Mouse (Mus musculus): ENCODE measurements around the gene Slc51a.

The Slc51a gene

DNA sequence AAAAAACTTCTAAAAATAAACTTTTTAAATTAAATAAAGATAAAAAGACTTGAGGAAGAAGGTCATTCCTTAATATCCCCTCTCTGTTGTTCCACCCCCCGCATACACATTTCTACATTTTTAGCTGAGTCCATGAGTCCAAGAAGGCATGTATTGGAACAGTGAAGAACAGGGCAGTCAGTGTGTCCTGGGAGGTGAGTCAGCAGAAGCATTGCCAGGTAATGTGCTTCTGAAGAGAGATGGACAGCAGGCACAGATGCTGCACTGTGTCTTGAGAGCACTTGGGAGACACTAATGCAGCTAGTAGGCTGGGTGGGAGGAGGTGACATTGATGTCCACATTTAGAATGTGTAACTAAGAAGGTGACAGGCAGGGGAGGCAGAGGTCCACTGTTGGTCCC is 50.4 kb downstream of the Slc51a start:
- H3K27me3 ChIP-seq (ENCODE audit: insufficient read depth, low read length) = no peaks in the 10 kb centered on the region
- no peak for TF ChIP-seq NANOG (IDR thresholded peaks at IDR 0.05; ENCODE audit: borderline replicate concordance, low read length)
- no peaks in the 10 kb centered on the region for H3K9me3 ChIP-seq (ENCODE audit: low read length)
- H3K4me1 ChIP-seq (replicated peaks; ENCODE audit: low read depth, low read length) = peaks cover 3% of the 10 kb centered on the region; the same call in 1 of the 2 replicates
- H3K4me3 ChIP-seq (replicated peaks; ENCODE audit: low read length) = no peak overlapping the region
- H3K36me3 ChIP-seq (ENCODE audit: insufficient read depth, low read length) = peaks cover 4% of the 10 kb centered on the region; the same call in 1 of the 2 replicates

DNA sequence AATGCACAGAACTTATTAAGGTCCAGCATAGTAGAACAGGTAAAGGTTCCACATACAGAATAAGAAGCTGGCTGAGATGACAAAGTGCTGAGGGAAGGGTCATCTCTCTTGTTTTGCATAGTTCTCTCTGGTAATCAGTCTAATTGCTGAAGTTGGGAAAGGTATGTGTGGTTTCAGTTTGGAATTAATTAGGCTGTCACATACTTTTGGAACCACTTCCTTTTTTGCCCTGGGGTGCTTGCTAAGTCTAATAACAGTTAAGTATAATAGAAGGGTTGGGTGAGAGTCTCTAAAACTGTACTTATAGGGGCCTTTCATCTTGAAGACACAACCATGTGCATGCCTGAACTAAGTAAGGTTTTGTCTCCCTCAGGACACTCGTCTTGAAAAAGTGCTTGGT is 51.0 kb downstream of the Slc51a start:
- no peaks in the 10 kb centered on the region for H3K9me3 ChIP-seq (ENCODE audit: low read length)
- no peak overlapping the region for H3K4me3 ChIP-seq (replicated peaks; ENCODE audit: low read length)
- peaks cover 4% of the 10 kb centered on the region; the same call in 1 of the 2 replicates for H3K36me3 ChIP-seq (ENCODE audit: insufficient read depth, low read length)
- TF ChIP-seq CTCF (conservative IDR thresholded peaks at IDR 0.05; ENCODE audit: low read length) (no peak), NANOG (IDR thresholded peaks at IDR 0.05; ENCODE audit: borderline replicate concordance, low read length) (no peak), POU5F1 (IDR thresholded peaks at IDR 0.05; ENCODE audit: borderline replicate concordance, low read length) (no peak)
- H3K27me3 ChIP-seq (ENCODE audit: insufficient read depth, low read length) = peaks cover 3% of the 10 kb centered on the region; the same call in 1 of the 2 replicates
- H3K4me1 ChIP-seq (replicated peaks; ENCODE audit: low read depth, low read length) = peaks cover 6% of the 10 kb centered on the region

DNA sequence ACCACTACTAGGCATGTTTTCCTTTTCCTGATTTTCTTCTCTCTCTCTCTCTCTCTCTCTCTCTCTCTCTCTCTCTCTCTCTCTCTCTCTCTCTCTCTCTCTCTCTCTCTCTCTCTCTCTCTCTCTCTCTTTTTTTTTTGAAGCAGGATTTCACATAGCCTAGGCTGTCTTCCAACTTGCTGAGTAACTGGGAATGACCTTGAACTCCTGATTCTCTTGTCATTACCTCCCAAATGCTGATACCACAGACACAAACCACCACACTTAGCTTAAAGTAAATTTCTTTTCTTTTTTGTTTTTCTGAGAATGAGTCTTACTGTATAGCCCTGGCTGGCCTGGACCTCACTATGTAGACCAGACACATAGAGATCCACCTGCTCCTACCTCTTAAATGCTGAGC is 53.0 kb downstream of the Slc51a start:
- Histone ChIP-seq H3K4me3 (replicated peaks; ENCODE audit: low read length) (no peak overlapping the region), H3K9me3 (ENCODE audit: low read length) (no peaks in the 10 kb centered on the region), H3K36me3 (ENCODE audit: insufficient read depth, low read length) (no peaks in the 10 kb centered on the region), H3K27me3 (ENCODE audit: insufficient read depth, low read length) (peaks cover 5% of the 10 kb centered on the region; the same call in 1 of the 2 replicates), H3K4me1 (replicated peaks; ENCODE audit: low read depth, low read length) (peaks cover 19% of the 10 kb centered on the region)
- TF ChIP-seq CTCF (conservative IDR thresholded peaks at IDR 0.05; ENCODE audit: low read length) = no peak
- no peak for TF ChIP-seq NANOG (IDR thresholded peaks at IDR 0.05; ENCODE audit: borderline replicate concordance, low read length)
- no peak for TF ChIP-seq POU5F1 (IDR thresholded peaks at IDR 0.05; ENCODE audit: borderline replicate concordance, low read length)

GRCm38 (mm10) chr16:32434066-32434465 is 53.6 kb downstream of the Slc51a start:
- H3K27me3 ChIP-seq (ENCODE audit: insufficient read depth, low read length) = peaks cover 5% of the 10 kb centered on the region; the same call in 1 of the 2 replicates
- no peaks in the 10 kb centered on the region for H3K36me3 ChIP-seq (ENCODE audit: insufficient read depth, low read length)
- TF ChIP-seq NANOG (IDR thresholded peaks at IDR 0.05; ENCODE audit: borderline replicate concordance, low read length) (no peak), POU5F1 (IDR thresholded peaks at IDR 0.05; ENCODE audit: borderline replicate concordance, low read length) (no peak), CTCF (conservative IDR thresholded peaks at IDR 0.05; ENCODE audit: low read length) (no peak)
- H3K9me3 ChIP-seq (ENCODE audit: low read length) = no peaks in the 10 kb centered on the region
- H3K4me1 ChIP-seq (replicated peaks; ENCODE audit: low read depth, low read length) = peaks cover 25% of the 10 kb centered on the region
- H3K4me3 ChIP-seq (replicated peaks; ENCODE audit: low read length) = no peak overlapping the region

GRCm38 (mm10) chr16:32433138-32433537 is 54.5 kb downstream of the Slc51a start:
- Histone ChIP-seq H3K4me1 (replicated peaks; ENCODE audit: low read depth, low read length) (peaks cover 24% of the 10 kb centered on the region), H3K4me3 (replicated peaks; ENCODE audit: low read length) (no peak overlapping the region), H3K36me3 (ENCODE audit: insufficient read depth, low read length) (no peaks in the 10 kb centered on the region), H3K27me3 (ENCODE audit: insufficient read depth, low read length) (peaks cover 5% of the 10 kb centered on the region; the same call in 1 of the 2 replicates), H3K9me3 (ENCODE audit: low read length) (no peaks in the 10 kb centered on the region)
- TF ChIP-seq CTCF (conservative IDR thresholded peaks at IDR 0.05; ENCODE audit: low read length) (no peak), POU5F1 (IDR thresholded peaks at IDR 0.05; ENCODE audit: borderline replicate concordance, low read length) (no peak), NANOG (IDR thresholded peaks at IDR 0.05; ENCODE audit: borderline replicate concordance, low read length) (no peak)

DNA sequence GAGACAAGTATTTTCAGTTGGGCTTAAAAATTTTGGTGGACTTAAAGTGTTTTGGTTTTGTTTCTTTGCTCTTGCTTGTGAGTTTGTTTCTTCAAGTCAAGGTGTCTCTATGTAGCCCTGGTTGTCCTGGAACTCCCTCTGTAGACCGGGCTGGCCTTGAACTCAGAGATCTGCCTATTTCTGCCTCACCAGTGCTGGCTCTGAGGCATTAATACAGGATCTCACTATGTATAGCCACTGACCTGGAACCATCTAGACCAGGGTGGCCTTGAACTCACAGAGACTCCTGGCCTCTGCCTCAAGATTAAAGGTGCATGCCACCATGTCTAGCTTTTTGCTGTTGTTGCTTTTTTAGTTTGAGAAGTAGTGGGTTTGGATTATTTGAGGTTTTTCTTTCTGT is 55.8 kb downstream of the Slc51a start:
- Histone ChIP-seq H3K36me3 (ENCODE audit: insufficient read depth, low read length) (peaks cover 4% of the 10 kb centered on the region; the same call in 1 of the 2 replicates), H3K27me3 (ENCODE audit: insufficient read depth, low read length) (peaks cover 5% of the 10 kb centered on the region; the same call in 1 of the 2 replicates), H3K4me1 (replicated peaks; ENCODE audit: low read depth, low read length) (peaks cover 24% of the 10 kb centered on the region), H3K9me3 (ENCODE audit: low read length) (no peaks in the 10 kb centered on the region), H3K4me3 (replicated peaks; ENCODE audit: low read length) (peak overlapping the region; percentile 96; the same call in 1 of the 2 replicates)
- TF ChIP-seq NANOG (IDR thresholded peaks at IDR 0.05; ENCODE audit: borderline replicate concordance, low read length) = no peak
- TF ChIP-seq POU5F1 (IDR thresholded peaks at IDR 0.05; ENCODE audit: borderline replicate concordance, low read length) = no peak
- no peak for TF ChIP-seq CTCF (conservative IDR thresholded peaks at IDR 0.05; ENCODE audit: low read length)

DNA sequence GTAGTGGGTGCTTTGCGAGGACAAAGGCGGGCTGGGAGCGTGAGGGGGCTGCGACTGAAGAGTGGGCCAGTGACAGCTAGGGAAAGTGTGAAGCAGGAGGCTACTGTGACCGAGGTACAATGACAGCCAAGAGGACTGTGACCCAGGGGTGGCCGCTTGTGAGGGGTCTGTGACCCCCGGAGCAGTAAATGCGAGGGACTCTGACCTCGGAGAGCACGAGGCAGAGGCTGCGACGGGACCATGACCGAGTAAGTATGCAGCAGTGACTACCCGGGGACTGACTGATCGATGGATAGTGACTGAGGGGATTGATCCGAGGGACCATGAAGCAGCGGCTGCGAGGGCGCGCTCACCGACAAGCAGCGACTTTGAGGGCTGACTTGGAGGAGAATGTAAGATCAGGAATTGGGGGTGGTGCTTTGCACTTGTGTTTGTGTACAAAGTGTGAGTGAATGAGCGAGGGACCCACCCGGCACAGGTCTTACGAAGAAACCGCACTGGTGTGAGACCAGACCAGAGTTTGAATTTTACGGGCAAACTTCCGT is 56.6 kb downstream of the Slc51a start:
- TF ChIP-seq NANOG (IDR thresholded peaks at IDR 0.05; ENCODE audit: borderline replicate concordance, low read length) = no peak
- no peak for TF ChIP-seq CTCF (conservative IDR thresholded peaks at IDR 0.05; ENCODE audit: low read length)
- TF ChIP-seq POU5F1 (IDR thresholded peaks at IDR 0.05; ENCODE audit: borderline replicate concordance, low read length) = no peak
- H3K27me3 ChIP-seq (ENCODE audit: insufficient read depth, low read length) = peaks cover 5% of the 10 kb centered on the region; the same call in 1 of the 2 replicates
- H3K4me3 ChIP-seq (replicated peaks; ENCODE audit: low read length) = peak overlapping the region; percentile 96
- H3K4me1 ChIP-seq (replicated peaks; ENCODE audit: low read depth, low read length) = peaks cover 24% of the 10 kb centered on the region
- peaks cover 10% of the 10 kb centered on the region; the same call in 1 of the 2 replicates for H3K36me3 ChIP-seq (ENCODE audit: insufficient read depth, low read length)
- H3K9me3 ChIP-seq (ENCODE audit: low read length) = no peaks in the 10 kb centered on the region

DNA sequence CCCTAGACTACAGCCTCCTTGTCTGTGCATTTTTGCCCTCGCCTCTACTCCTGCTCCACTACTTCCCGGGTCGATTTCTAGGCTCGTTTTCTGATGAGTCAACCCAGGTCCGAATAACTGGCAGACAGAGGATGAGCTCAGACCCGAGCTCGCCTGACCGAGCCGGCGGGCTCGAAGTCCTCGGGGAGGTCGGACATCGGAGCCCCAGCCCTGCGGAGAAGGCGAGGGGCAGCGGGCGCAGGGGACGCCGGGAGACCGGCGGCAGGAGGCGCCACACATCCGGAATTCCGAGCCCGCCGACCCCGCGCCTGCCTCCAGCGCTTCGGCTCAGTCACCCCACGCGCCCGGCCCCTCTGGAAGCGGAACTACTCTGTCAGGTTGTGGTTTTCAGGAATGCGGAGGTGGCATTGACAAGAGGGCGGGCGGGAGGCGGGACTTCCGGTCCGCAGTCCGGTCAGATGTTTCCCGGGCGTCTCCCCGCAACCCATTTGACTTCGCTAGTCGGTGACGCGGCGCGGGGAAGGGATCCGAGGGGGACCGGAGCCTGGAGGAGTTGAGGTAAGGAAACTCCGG is 57.1 kb downstream of the Slc51a start, which contains the start of gene Pcyt1a:
TSS of gene Pcyt1a (plus strand) at position 448 of the 573 bp plus-strand sequence.
- Histone ChIP-seq H3K27me3 (ENCODE audit: insufficient read depth, low read length) (peaks cover 5% of the 10 kb centered on the region; the same call in 1 of the 2 replicates), H3K9me3 (ENCODE audit: low read length) (no peaks in the 10 kb centered on the region), H3K4me3 (replicated peaks; ENCODE audit: low read length) (peak within 1 kb of the TSS; percentile 96), H3K4me1 (replicated peaks; ENCODE audit: low read depth, low read length) (peaks cover 24% of the 10 kb centered on the region), H3K36me3 (ENCODE audit: insufficient read depth, low read length) (peaks cover 11% of the 10 kb centered on the region; the same call in 1 of the 2 replicates)
- TF ChIP-seq CTCF (conservative IDR thresholded peaks at IDR 0.05; ENCODE audit: low read length) = no peak
- TF ChIP-seq POU5F1 (IDR thresholded peaks at IDR 0.05; ENCODE audit: borderline replicate concordance, low read length) = no peak
- no peak for TF ChIP-seq NANOG (IDR thresholded peaks at IDR 0.05; ENCODE audit: borderline replicate concordance, low read length)

All from E14TG2a.4 (cell line).